Mouse (Mus musculus) inflammation-experienced regulatory T-cells, adult 6 months (primary cell): ENCODE measurements around the gene Npas3. TPM values are rescaled to one million over a fixed set of nuclear protein-coding genes. Genes with fewer than 3 reads are reported as not detected.

Experiments
- ATAC-seq: one replicate; pipeline ENCODE4 v1.8.0; 2017
- polyA plus RNA-seq, 3 experiments: library from polyadenylated mRNA; unstranded; fragments of 100-300 nt; shearing (Covaris generic); gene quantifications; one replicate each; pipeline ENCODE4 v1.2.1; 2017

Npas3 gene
- polyA plus RNA-seq, 3 experiments from 2014 or later = 0.09 TPM; not detected in 2

DNA sequence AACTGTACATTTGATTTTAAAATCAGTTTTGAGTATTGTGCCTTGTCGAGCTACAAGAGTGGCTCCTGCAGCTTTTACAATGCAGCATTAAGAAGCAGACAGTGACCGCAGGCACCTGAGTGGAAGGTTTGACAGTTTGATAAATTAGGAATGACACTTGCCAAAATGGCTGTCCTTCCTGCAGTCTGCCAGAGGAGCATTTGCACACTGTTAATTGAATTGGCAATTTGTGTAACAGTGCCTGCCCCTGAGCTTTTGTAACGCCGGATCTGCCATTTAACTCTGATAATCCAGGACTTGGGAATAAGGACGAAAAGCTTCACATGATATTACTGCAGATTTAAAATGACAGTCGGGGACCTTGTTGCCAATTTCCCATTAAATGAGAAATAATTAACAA lies 357.2 kb downstream of the Npas3 start:
- ATAC-seq = no peak

GRCm38 (mm10) chr12:53612120-53612519 lies 363.6 kb downstream of the Npas3 start:
- no peak for ATAC-seq

GRCm38 (mm10) chr12:53621271-53621670 lies 372.8 kb downstream of the Npas3 start:
- no peak for ATAC-seq

- no peak for ATAC-seq
These were observed 375.3 kb downstream of the Npas3 start for GRCm38 (mm10) chr12:53623793-53624192.

DNA sequence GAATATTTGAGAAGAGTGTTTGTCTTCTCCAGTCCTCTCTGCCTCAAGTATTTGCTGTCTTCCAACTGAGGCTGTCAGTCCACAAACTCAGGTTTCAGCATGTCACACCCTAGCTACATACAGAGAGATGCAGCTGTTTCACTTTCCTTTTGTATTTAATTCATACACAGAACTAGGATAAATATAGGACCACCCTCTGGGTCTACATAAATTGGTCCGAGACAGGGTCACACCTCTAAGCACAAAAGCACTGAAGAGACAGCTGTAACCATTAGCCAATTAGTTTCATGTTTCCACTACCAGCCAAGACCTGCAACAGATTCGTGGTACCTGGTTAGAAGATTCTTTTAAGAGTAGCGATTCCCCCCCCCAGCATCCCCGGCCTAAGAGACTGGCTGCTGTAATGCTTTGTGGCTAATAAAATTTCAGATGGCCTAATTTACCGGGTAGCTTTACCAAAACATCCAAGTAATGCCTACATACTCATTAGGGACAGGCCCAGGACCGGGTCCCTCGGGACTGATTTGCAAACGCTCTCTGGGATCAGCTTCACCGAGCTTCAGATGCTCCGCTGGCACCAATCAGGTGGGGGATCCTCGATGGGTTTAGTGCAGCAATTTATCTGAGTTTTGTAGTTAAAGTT lies 376.0 kb downstream of the Npas3 start:
- ATAC-seq = no peak

DNA sequence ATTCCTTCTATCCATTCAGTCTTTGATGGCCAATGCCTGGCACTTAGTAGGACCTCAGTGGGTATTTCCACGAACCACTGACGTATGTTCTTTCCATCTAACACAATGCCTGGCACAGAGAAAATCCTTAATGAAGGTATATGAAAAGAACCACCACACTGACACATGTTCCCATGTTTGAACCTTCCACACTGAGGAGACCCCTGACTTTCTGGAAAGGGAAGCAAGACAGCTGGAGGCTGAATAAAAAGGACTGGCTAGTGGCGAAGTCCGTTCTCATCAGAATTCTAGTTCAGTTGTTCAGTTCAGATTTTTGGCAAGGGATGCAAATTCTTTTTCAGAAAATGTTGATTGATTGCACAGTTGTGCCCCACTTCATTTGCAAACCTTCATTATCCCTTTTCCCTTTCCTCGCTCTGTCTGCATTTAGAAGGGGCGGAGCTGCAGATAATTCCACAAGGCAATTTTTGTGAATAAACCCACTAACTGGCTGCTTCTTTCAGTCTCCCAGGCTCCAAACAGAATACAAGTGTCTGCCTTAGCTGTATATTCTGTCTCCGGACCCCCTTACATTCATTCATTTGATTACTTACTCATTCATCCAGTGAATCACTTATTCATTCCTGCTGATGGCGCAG lies 381.1 kb downstream of the Npas3 start:
- ATAC-seq = no peak

GRCm38 (mm10) chr12:53630607-53631006 lies 382.1 kb downstream of the Npas3 start:
- ATAC-seq = no peak

DNA sequence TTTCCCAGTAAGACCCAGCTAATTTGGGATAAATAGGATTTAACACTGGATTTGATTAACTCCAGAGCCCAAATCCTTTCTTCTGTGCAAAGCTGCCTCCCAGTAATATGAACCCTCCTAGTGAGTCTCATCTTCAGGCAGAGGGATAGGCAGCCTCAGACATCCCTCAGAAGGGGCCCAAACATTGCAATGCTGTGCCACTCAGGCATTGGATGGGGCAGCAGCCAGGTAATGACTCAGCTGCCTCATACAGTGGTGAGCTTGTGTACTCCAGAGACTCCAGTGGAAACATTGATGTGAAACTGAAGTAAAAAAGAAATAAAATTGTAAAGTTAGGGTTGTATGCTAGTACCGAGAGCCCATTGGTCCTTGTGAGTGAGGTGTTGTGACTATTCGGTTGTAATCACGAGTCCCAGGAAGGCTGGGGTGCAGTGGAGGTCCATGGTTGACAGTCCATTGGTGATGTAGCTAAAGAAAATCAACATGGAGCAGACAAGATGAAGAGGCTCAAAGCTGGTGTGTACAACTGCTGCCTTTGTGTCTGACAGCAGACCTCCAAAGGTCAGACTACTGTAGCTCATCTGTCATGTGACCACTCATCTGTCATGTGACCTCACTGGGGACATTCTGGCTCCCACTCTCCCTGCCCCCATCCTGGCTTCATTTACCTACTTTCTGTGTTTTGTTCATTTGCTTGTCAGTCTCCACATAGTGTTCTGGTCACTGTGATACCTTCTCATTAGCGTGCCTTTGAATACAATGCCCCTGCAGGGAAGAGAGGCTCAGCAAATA lies 383.0 kb downstream of the Npas3 start:
- ATAC-seq = no peak

- ATAC-seq = no peak
These were observed 390.1 kb downstream of the Npas3 start for GRCm38 (mm10) chr12:53638571-53638970.

DNA sequence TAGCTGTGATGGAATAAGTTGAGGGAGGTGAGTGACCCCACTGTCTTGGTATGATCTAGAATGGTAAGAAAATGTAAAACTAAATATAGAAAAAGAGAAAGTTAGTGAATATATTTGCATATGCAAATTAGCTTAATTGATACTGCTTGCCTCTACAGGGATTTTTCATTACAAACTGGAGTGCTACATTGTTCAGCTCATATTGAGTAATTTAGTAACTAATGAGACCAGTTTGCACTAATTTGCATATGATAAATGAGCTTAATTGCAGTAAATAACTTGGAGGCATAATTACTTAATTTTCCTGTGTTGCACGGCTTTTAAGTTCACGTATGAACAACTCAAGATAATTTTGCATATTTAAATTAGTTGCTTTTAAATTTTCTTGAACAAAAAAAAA lies 398.8 kb downstream of the Npas3 start:
- no peak for ATAC-seq

DNA sequence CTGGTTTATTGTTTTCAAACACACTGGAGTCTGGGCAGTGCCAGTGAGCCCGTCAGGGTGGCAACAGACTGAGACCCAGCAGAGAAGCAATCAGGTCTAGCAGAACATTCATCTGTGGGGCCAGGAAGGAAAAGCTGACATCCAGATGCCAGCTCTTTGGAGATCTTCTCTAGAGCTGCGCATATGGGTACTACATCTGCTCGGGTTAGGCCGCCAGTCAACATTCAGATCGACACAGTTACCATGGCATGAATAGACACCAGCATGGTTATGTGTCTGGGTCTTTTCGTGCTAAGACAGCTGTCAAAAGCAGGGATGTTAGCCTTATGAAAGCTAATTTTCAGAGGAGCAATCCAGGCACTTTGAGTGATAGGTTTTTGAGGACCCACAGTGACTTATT lies 407.8 kb downstream of the Npas3 start:
- no peak for ATAC-seq

GRCm38 (mm10) chr12:53664084-53664483 lies 415.6 kb downstream of the Npas3 start:
- ATAC-seq = no peak

GRCm38 (mm10) chr12:53671846-53672245 lies 423.4 kb downstream of the Npas3 start:
- no peak for ATAC-seq

- ATAC-seq = no peak
These were observed 428.7 kb downstream of the Npas3 start for GRCm38 (mm10) chr12:53677091-53677630.

DNA sequence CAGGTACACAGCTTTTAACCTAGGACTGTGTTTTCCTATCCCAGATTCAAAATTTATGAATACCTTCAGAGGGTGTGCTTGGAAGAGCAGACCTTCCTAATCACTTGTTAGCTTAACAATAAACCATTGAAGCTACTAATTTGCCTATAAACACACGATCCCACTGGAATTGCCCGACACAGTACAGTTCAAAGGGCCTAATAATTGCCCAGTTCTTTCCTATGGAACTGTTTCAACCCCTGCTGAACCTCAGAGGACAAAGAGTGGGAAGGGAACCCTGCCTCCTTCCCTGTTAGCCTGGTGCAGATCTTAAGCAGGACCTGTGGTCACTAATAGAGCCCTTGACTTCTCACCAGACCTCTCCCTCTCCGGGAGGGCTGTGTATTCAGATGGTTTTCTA lies 429.7 kb downstream of the Npas3 start:
- ATAC-seq = no peak

DNA sequence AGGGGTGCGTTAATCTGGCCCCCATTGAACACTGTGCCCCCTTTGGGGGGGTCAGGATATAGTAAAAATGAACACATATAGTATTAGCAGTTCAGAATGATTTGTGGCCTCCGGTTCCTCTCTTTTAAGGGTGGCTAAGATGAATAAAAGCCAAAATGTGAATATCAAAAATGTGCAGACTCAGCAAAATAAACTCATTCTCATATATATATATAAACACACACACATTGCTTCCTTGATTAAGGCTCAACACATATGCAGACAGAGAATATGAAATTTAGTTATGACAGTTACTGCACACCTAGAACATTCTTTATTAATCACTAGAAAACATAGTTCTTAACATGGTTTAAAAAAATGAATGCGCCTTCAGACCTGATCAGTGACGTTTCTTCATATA lies 430.7 kb downstream of the Npas3 start:
- ATAC-seq = no peak

DNA sequence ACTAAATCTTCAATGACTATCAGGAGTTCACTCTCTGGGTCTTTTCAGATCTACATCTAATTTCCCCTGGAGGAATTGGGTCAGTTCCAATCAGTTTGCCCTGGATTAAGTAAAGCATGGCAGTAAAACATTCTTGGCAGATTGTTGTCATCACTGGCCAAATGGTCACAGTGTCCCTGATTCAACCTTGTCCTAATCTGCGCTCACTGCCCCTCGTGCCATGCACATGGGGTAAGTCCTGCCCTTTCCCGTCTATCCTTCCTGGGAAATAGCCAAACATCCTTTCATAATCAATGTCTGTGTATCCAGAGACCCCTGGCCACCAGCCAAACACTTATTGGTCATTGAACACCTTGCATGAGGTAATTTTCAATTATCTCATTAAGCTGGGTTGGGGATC lies 432.0 kb downstream of the Npas3 start:
- no peak for ATAC-seq

- no peak for ATAC-seq
These were observed 433.6 kb downstream of the Npas3 start for GRCm38 (mm10) chr12:53682036-53682435.

GRCm38 (mm10) chr12:53692471-53692870 lies 444.0 kb downstream of the Npas3 start:
- no peak for ATAC-seq

GRCm38 (mm10) chr12:53694346-53694745 lies 445.9 kb downstream of the Npas3 start:
- no peak for ATAC-seq

GRCm38 (mm10) chr12:53695324-53695723 lies 446.8 kb downstream of the Npas3 start:
- ATAC-seq = no peak

GRCm38 (mm10) chr12:53697645-53698044 lies 449.2 kb downstream of the Npas3 start:
- ATAC-seq = no peak

GRCm38 (mm10) chr12:53698483-53699227 lies 450.2 kb downstream of the Npas3 start:
- ATAC-seq = no peak
